Mouse (Mus musculus): Measurements from ENCODE around the gene Osgin1.

GRCm38 (mm10) chr8:119424199-119424733 lies 9.7 kb upstream of the Osgin1 start:
- TF ChIP-seq CTCF (IDR thresholded peaks at IDR 0.05; ENCODE audit: low read depth) (no peak), EP300 (IDR thresholded peaks at IDR 0.05; ENCODE audit: low read depth) (no peak)

Measured in heart, postnatal 0 days (tissue).